Mouse (Mus musculus): Measurements from ENCODE around the gene Vopp1. TPM values are rescaled to one million over a fixed set of nuclear protein-coding genes. Genes with fewer than 3 reads are reported as not detected.

Gene Vopp1
- polyA plus RNA-seq, 1 experiment from 2014 or later, result 21.1 TPM

GRCm38 (mm10) chr6:57790542-57790941 is 34.4 kb downstream of the Vopp1 start:
- ATAC-seq, result no peak
- H3K9ac ChIP-seq (replicated peaks), result no peak overlapping the region
- no peak overlapping the region for H3K27ac ChIP-seq (ENCODE audit: low read depth)
- H3K27me3 ChIP-seq (ENCODE audit: insufficient read depth, low read length), result no peaks in the 10 kb centered on the region
- TF ChIP-seq CTCF (IDR thresholded peaks at IDR 0.05; ENCODE audit: low read depth), result no peak
- TF ChIP-seq EP300 (IDR thresholded peaks at IDR 0.05; ENCODE audit: low read depth), result no peak
- H3K9me3 ChIP-seq (ENCODE audit: low read length), result no peaks in the 10 kb centered on the region
- H3K4me2 ChIP-seq (ENCODE audit: low read depth, low read length), result no peak overlapping the region
- DNase-seq, result no peak
- WGBS (ENCODE audit: insufficient replicate concordance), result 46% methylated on average over 4 of the region's 4 CpGs
- H3K4me3 ChIP-seq (ENCODE audit: low read depth, low read length), result no peak overlapping the region
- peaks cover 4% of the 10 kb centered on the region; the same call in 1 of the 2 replicates for H3K36me3 ChIP-seq (replicated peaks; ENCODE audit: insufficient read depth, low read length)
- H3K4me1 ChIP-seq (ENCODE audit: insufficient read depth), result 0 out of 2 replicates have a peak, but pooled peaks cover 3% of the 10 kb centered on the region

- H3K27me3 ChIP-seq (ENCODE audit: insufficient read depth, low read length), result no peaks in the 10 kb centered on the region
- WGBS (ENCODE audit: insufficient replicate concordance), result 81% methylated on average over 6 of the region's 6 CpGs
Measured at GRCm38 (mm10) chr6:57787376-57787775, 37.6 kb downstream of the Vopp1 start.

GRCm38 (mm10) chr6:57784251-57784650 is 40.7 kb downstream of the Vopp1 start:
- Histone ChIP-seq H3K4me2 (ENCODE audit: low read depth, low read length) (no peak overlapping the region), H3K9ac (replicated peaks) (no peak overlapping the region), H3K4me3 (ENCODE audit: low read depth, low read length) (no peak overlapping the region), H3K4me1 (ENCODE audit: insufficient read depth) (0 out of 2 replicates have a peak, but pooled peaks cover 3% of the 10 kb centered on the region), H3K36me3 (replicated peaks; ENCODE audit: insufficient read depth, low read length) (peaks cover 4% of the 10 kb centered on the region; the same call in 1 of the 2 replicates), H3K27ac (ENCODE audit: low read depth) (no peak overlapping the region), H3K27me3 (ENCODE audit: insufficient read depth, low read length) (no peaks in the 10 kb centered on the region), H3K9me3 (ENCODE audit: low read length) (no peaks in the 10 kb centered on the region)
- 86% methylated on average over 1 of the region's 1 CpGs for WGBS (ENCODE audit: insufficient replicate concordance)
- no peak for DNase-seq
- TF ChIP-seq EP300 (IDR thresholded peaks at IDR 0.05; ENCODE audit: low read depth) (no peak), CTCF (IDR thresholded peaks at IDR 0.05; ENCODE audit: low read depth) (no peak)
- ATAC-seq, result no peak

More at GRCm38 (mm10) chr6:57787376-57787775, 37.6 kb downstream of the Vopp1 start:
- Histone ChIP-seq H3K9me3 (ENCODE audit: low read length) (no peaks in the 10 kb centered on the region), H3K4me3 (ENCODE audit: low read depth, low read length) (no peak overlapping the region), H3K36me3 (replicated peaks; ENCODE audit: insufficient read depth, low read length) (peaks cover 4% of the 10 kb centered on the region; the same call in 1 of the 2 replicates), H3K4me2 (ENCODE audit: low read depth, low read length) (no peak overlapping the region), H3K4me1 (ENCODE audit: insufficient read depth) (0 out of 2 replicates have a peak, but pooled peaks cover 3% of the 10 kb centered on the region), H3K9ac (replicated peaks) (no peak overlapping the region), H3K27ac (ENCODE audit: low read depth) (no peak overlapping the region)
- DNase-seq, result no peak
- TF ChIP-seq EP300 (IDR thresholded peaks at IDR 0.05; ENCODE audit: low read depth) (no peak), CTCF (IDR thresholded peaks at IDR 0.05; ENCODE audit: low read depth) (no peak)
- no peak for ATAC-seq

- no peaks in the 10 kb centered on the region for H3K27me3 ChIP-seq (ENCODE audit: insufficient read depth, low read length)
- H3K4me3 ChIP-seq (ENCODE audit: low read depth, low read length), result no peak overlapping the region
- H3K9me3 ChIP-seq (ENCODE audit: low read length), result no peaks in the 10 kb centered on the region
- H3K36me3 ChIP-seq (replicated peaks; ENCODE audit: insufficient read depth, low read length), result no peaks in the 10 kb centered on the region; the same call in 1 of the 2 replicates
- no peak overlapping the region for H3K9ac ChIP-seq (replicated peaks)
- DNase-seq (no peak), ATAC-seq (no peak)
- 85% methylated on average over 1 of the region's 1 CpGs for WGBS (ENCODE audit: insufficient replicate concordance)
- 0 out of 2 replicates have a peak, but pooled peaks cover 2% of the 10 kb centered on the region for H3K4me1 ChIP-seq (ENCODE audit: insufficient read depth)
- no peak overlapping the region for H3K27ac ChIP-seq (ENCODE audit: low read depth)
- no peak for TF ChIP-seq EP300 (IDR thresholded peaks at IDR 0.05; ENCODE audit: low read depth)
- no peak for TF ChIP-seq CTCF (IDR thresholded peaks at IDR 0.05; ENCODE audit: low read depth)
- no peak overlapping the region for H3K4me2 ChIP-seq (ENCODE audit: low read depth, low read length)
Measured at GRCm38 (mm10) chr6:57782658-57783057, 42.3 kb downstream of the Vopp1 start.

- H3K4me3 ChIP-seq (ENCODE audit: low read depth, low read length), result no peak overlapping the region
- no peak for DNase-seq
- H3K4me1 ChIP-seq (ENCODE audit: insufficient read depth), result no peaks in the 10 kb centered on the region
- H3K27ac ChIP-seq (ENCODE audit: low read depth), result no peak overlapping the region
- 87% methylated on average over 3 of the region's 3 CpGs for WGBS (ENCODE audit: insufficient replicate concordance)
- H3K36me3 ChIP-seq (replicated peaks; ENCODE audit: insufficient read depth, low read length), result no peaks in the 10 kb centered on the region
- TF ChIP-seq CTCF (IDR thresholded peaks at IDR 0.05; ENCODE audit: low read depth), result no peak
- no peak for TF ChIP-seq EP300 (IDR thresholded peaks at IDR 0.05; ENCODE audit: low read depth)
- no peak for ATAC-seq
- no peaks in the 10 kb centered on the region for H3K27me3 ChIP-seq (ENCODE audit: insufficient read depth, low read length)
- H3K9me3 ChIP-seq (ENCODE audit: low read length), result no peaks in the 10 kb centered on the region
- H3K9ac ChIP-seq (replicated peaks), result no peak overlapping the region
- H3K4me2 ChIP-seq (ENCODE audit: low read depth, low read length), result no peak overlapping the region
Measured at GRCm38 (mm10) chr6:57780359-57780758, 44.6 kb downstream of the Vopp1 start.

GRCm38 (mm10) chr6:57773792-57774191 is 51.2 kb downstream of the Vopp1 start:
- H3K4me2 ChIP-seq (ENCODE audit: low read depth, low read length), result no peak overlapping the region
- no peaks in the 10 kb centered on the region for H3K27me3 ChIP-seq (ENCODE audit: insufficient read depth, low read length)
- H3K27ac ChIP-seq (ENCODE audit: low read depth), result no peak overlapping the region
- no peaks in the 10 kb centered on the region; the same call in 1 of the 2 replicates for H3K36me3 ChIP-seq (replicated peaks; ENCODE audit: insufficient read depth, low read length)
- TF ChIP-seq EP300 (IDR thresholded peaks at IDR 0.05; ENCODE audit: low read depth) (no peak), CTCF (IDR thresholded peaks at IDR 0.05; ENCODE audit: low read depth) (no peak)
- no peak for DNase-seq
- WGBS (ENCODE audit: insufficient replicate concordance), result 74% methylated on average over 1 of the region's 1 CpGs
- no peak overlapping the region for H3K4me3 ChIP-seq (ENCODE audit: low read depth, low read length)
- no peak overlapping the region for H3K9ac ChIP-seq (replicated peaks)
- H3K4me1 ChIP-seq (ENCODE audit: insufficient read depth), result peaks cover 12% of the 10 kb centered on the region
- H3K9me3 ChIP-seq (ENCODE audit: low read length), result no peaks in the 10 kb centered on the region
- ATAC-seq, result peak; percentile 20; the same call in 1 of the 2 replicates
